Mouse (Mus musculus) activated CD4-positive, CD25-positive, alpha-beta regulatory T cell, adult 4 months (primary cell): ENCODE results near the gene Klhl3. TPM values are rescaled to one million over a fixed set of nuclear protein-coding genes. Genes with fewer than 3 reads are reported as not detected.

Experiments used
- ATAC-seq: one replicate; pipeline ENCODE4 v1.8.0; 2017
- polyA plus RNA-seq, 2 experiments: library from polyadenylated mRNA; unstranded; fragments of 100-300 nt; shearing (Covaris generic); gene quantifications; one replicate each; pipeline ENCODE4 v1.2.1; 2017

Gene Klhl3
- polyA plus RNA-seq, 2 experiments from 2014 or later = 7.0 to 9.8 TPM

- ATAC-seq = no peak
Observed at GRCm38 (mm10) chr13:58124989-58125388, 11.6 kb upstream of the Klhl3 start.

- ATAC-seq = no peak
Observed at GRCm38 (mm10) chr13:58124278-58124677, 10.9 kb upstream of the Klhl3 start.

GRCm38 (mm10) chr13:58123381-58123780, 10.0 kb upstream of the Klhl3 start:
- no peak for ATAC-seq

- no peak for ATAC-seq
Observed at GRCm38 (mm10) chr13:58122786-58123297, 9.4 kb upstream of the Klhl3 start.

- ATAC-seq = peak; percentile 15
Observed at GRCm38 (mm10) chr13:58117318-58118017, 4.1 kb upstream of the Klhl3 start.

GRCm38 (mm10) chr13:58116801-58117200, 3.4 kb upstream of the Klhl3 start:
- ATAC-seq = no peak

- ATAC-seq = no peak
Observed at GRCm38 (mm10) chr13:58115227-58115626, 1.8 kb upstream of the Klhl3 start.

- ATAC-seq = no peak
Observed at GRCm38 (mm10) chr13:58112601-58113041, 771 bp downstream of the Klhl3 start.

- ATAC-seq = no peak
Observed at GRCm38 (mm10) chr13:58112191-58112590, 1.2 kb downstream of the Klhl3 start.

- ATAC-seq = no peak
Observed at GRCm38 (mm10) chr13:58111306-58111705, 2.1 kb downstream of the Klhl3 start.

- ATAC-seq = no peak
Observed at GRCm38 (mm10) chr13:58090643-58091042, 22.7 kb downstream of the Klhl3 start.

GRCm38 (mm10) chr13:58084396-58084795, 29.0 kb downstream of the Klhl3 start:
- no peak for ATAC-seq

- no peak for ATAC-seq
Observed at GRCm38 (mm10) chr13:58083521-58083920, 29.9 kb downstream of the Klhl3 start.

GRCm38 (mm10) chr13:58083048-58083447, 30.3 kb downstream of the Klhl3 start:
- no peak for ATAC-seq

- ATAC-seq = no peak
Observed at GRCm38 (mm10) chr13:58078361-58078760, 35.0 kb downstream of the Klhl3 start.

- no peak for ATAC-seq
Observed at GRCm38 (mm10) chr13:58074881-58075280, 38.5 kb downstream of the Klhl3 start.

- no peak for ATAC-seq
Observed at GRCm38 (mm10) chr13:58074466-58074865, 38.9 kb downstream of the Klhl3 start.

- no peak for ATAC-seq
Observed at GRCm38 (mm10) chr13:58073254-58073882, 40.0 kb downstream of the Klhl3 start.

- no peak for ATAC-seq
Observed at GRCm38 (mm10) chr13:58071209-58071608, 42.2 kb downstream of the Klhl3 start.

GRCm38 (mm10) chr13:58070504-58070903, 42.9 kb downstream of the Klhl3 start:
- ATAC-seq = no peak

GRCm38 (mm10) chr13:58068421-58069209, 44.8 kb downstream of the Klhl3 start:
- ATAC-seq = no peak

- peak; percentile 71 for ATAC-seq
Observed at GRCm38 (mm10) chr13:58067540-58068103, 45.8 kb downstream of the Klhl3 start.
